Mouse (Mus musculus): ENCODE results near the gene Lcp1.

GRCm38 (mm10) chr14:75102956-75103355 lies 27.9 kb upstream of the Lcp1 start:
- TF ChIP-seq POLR2A (IDR thresholded peaks at IDR 0.05; ENCODE audit: low read depth, low read length) (no peak), CTCF (IDR thresholded peaks at IDR 0.05; ENCODE audit: extremely low read depth, insufficient read depth, insufficient read length, insufficient replicate concordance) (no peak)
